Mouse (Mus musculus): ENCODE results near the gene Lingo1. TPM values are rescaled to one million over a fixed set of nuclear protein-coding genes. Genes with fewer than 3 reads are reported as not detected.

The Lingo1 gene
- total and polyA plus RNA-seq, 2 experiments from 2014 or later: 110 to 192 TPM

- no peak overlapping the region for H3K27ac ChIP-seq (ENCODE audit: low read depth, low read length)
- H3K27me3 ChIP-seq (ENCODE audit: insufficient read depth, low read length): no peaks in the 10 kb centered on the region
- no peaks in the 10 kb centered on the region for H3K36me3 ChIP-seq (ENCODE audit: insufficient read depth, low read length)
- H3K4me1 ChIP-seq (ENCODE audit: insufficient read depth, low read length): no peaks in the 10 kb centered on the region; the same call in 1 of the 2 replicates
- H3K4me3 ChIP-seq (ENCODE audit: low read depth, low read length): no peak overlapping the region
- 75% methylated on average over 3 of the region's 3 CpGs for WGBS
- H3K4me2 ChIP-seq (ENCODE audit: low read depth, low read length, poor library complexity, severe bottlenecking): no peak overlapping the region
- no peak for TF ChIP-seq CTCF (IDR thresholded peaks at IDR 0.05)
- no peaks in the 10 kb centered on the region for H3K9me3 ChIP-seq (ENCODE audit: low read length)
- no peak overlapping the region for H3K9ac ChIP-seq (replicated peaks; ENCODE audit: low read length, poor library complexity, severe bottlenecking)
- DNase-seq (ENCODE audit: low spot score) (peak; percentile 47), ATAC-seq (ENCODE audit: low FRiP score) (no peak)
Measured at GRCm38 (mm10) chr9:56716066-56716465, 80.2 kb downstream of the Lingo1 start.

DNA sequence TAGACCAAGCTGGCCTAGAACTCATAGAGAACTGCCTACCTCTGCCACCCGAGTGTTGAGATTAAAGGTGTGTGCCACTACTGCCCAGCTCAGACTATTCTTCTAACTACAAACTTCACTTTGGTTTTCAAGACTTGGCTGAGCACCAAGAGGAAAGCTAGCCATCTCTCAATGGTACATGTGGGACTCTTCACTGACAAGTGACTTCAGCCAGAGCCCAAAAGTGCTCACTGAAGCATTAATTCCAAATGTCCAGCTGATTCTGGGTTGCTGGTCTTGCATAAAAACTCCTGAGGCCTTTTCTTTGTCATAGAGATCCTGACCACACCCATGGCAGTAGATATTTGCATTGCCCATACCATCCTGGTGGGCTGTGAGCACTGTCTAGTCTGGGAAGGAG, 81.9 kb downstream of the Lingo1 start:
- no peak overlapping the region for H3K27ac ChIP-seq (ENCODE audit: low read depth, low read length)
- no peaks in the 10 kb centered on the region for H3K9me3 ChIP-seq (ENCODE audit: low read length)
- no peak for TF ChIP-seq CTCF (IDR thresholded peaks at IDR 0.05)
- peaks cover 3% of the 10 kb centered on the region; the same call in 1 of the 2 replicates for H3K4me1 ChIP-seq (ENCODE audit: insufficient read depth, low read length)
- no peak for ATAC-seq (ENCODE audit: low FRiP score)
- no peaks in the 10 kb centered on the region for H3K27me3 ChIP-seq (ENCODE audit: insufficient read depth, low read length)
- no peak overlapping the region for H3K4me2 ChIP-seq (ENCODE audit: low read depth, low read length, poor library complexity, severe bottlenecking)
- WGBS: 70% methylated on average over 1 of the region's 1 CpGs
- DNase-seq (ENCODE audit: low spot score): no peak
- no peak overlapping the region for H3K4me3 ChIP-seq (ENCODE audit: low read depth, low read length)
- H3K36me3 ChIP-seq (ENCODE audit: insufficient read depth, low read length): no peaks in the 10 kb centered on the region
- no peak overlapping the region for H3K9ac ChIP-seq (replicated peaks; ENCODE audit: low read length, poor library complexity, severe bottlenecking)

- Histone ChIP-seq H3K4me1 (ENCODE audit: insufficient read depth, low read length) (peaks cover 3% of the 10 kb centered on the region; the same call in 1 of the 2 replicates), H3K9ac (replicated peaks; ENCODE audit: low read length, poor library complexity, severe bottlenecking) (no peak overlapping the region), H3K4me2 (ENCODE audit: low read depth, low read length, poor library complexity, severe bottlenecking) (no peak overlapping the region), H3K4me3 (ENCODE audit: low read depth, low read length) (no peak overlapping the region), H3K9me3 (ENCODE audit: low read length) (no peaks in the 10 kb centered on the region), H3K27me3 (ENCODE audit: insufficient read depth, low read length) (no peaks in the 10 kb centered on the region), H3K27ac (ENCODE audit: low read depth, low read length) (no peak overlapping the region), H3K36me3 (ENCODE audit: insufficient read depth, low read length) (no peaks in the 10 kb centered on the region)
- peak; percentile 50 for TF ChIP-seq CTCF (IDR thresholded peaks at IDR 0.05)
- WGBS: 76% methylated on average over 14 of the region's 14 CpGs
- peak; percentile 18; the same call in 1 of the 2 replicates for ATAC-seq (ENCODE audit: low FRiP score)
- DNase-seq (ENCODE audit: low spot score): no peak
Measured at GRCm38 (mm10) chr9:56712667-56713369, 83.5 kb downstream of the Lingo1 start.

- Histone ChIP-seq H3K9ac (replicated peaks; ENCODE audit: low read length, poor library complexity, severe bottlenecking) (no peak overlapping the region), H3K4me3 (ENCODE audit: low read depth, low read length) (no peak overlapping the region), H3K27ac (ENCODE audit: low read depth, low read length) (no peak overlapping the region), H3K27me3 (ENCODE audit: insufficient read depth, low read length) (no peaks in the 10 kb centered on the region), H3K36me3 (ENCODE audit: insufficient read depth, low read length) (no peaks in the 10 kb centered on the region), H3K4me2 (ENCODE audit: low read depth, low read length, poor library complexity, severe bottlenecking) (no peak overlapping the region), H3K9me3 (ENCODE audit: low read length) (no peaks in the 10 kb centered on the region), H3K4me1 (ENCODE audit: insufficient read depth, low read length) (peaks cover 7% of the 10 kb centered on the region; the same call in 1 of the 2 replicates)
- 71% methylated on average over 6 of the region's 6 CpGs for WGBS
- DNase-seq (ENCODE audit: low spot score) (no peak), ATAC-seq (ENCODE audit: low FRiP score) (no peak)
- no peak for TF ChIP-seq CTCF (IDR thresholded peaks at IDR 0.05)
Measured at GRCm38 (mm10) chr9:56710958-56711357, 85.3 kb downstream of the Lingo1 start.

- Histone ChIP-seq H3K27me3 (ENCODE audit: insufficient read depth, low read length) (no peaks in the 10 kb centered on the region), H3K4me2 (ENCODE audit: low read depth, low read length, poor library complexity, severe bottlenecking) (no peak overlapping the region), H3K9ac (replicated peaks; ENCODE audit: low read length, poor library complexity, severe bottlenecking) (no peak overlapping the region), H3K4me1 (ENCODE audit: insufficient read depth, low read length) (peaks cover 7% of the 10 kb centered on the region; the same call in 1 of the 2 replicates), H3K9me3 (ENCODE audit: low read length) (no peaks in the 10 kb centered on the region), H3K36me3 (ENCODE audit: insufficient read depth, low read length) (no peaks in the 10 kb centered on the region), H3K4me3 (ENCODE audit: low read depth, low read length) (no peak overlapping the region), H3K27ac (ENCODE audit: low read depth, low read length) (no peak overlapping the region; the same call in 1 of the 2 replicates)
- DNase-seq (ENCODE audit: low spot score) (no peak), ATAC-seq (ENCODE audit: low FRiP score) (peak; percentile 44; the same call in 1 of the 2 replicates)
- WGBS: 36% methylated on average over 15 of the region's 15 CpGs
- TF ChIP-seq CTCF (IDR thresholded peaks at IDR 0.05): no peak
Measured at GRCm38 (mm10) chr9:56706482-56707085, 89.7 kb downstream of the Lingo1 start.

DNA sequence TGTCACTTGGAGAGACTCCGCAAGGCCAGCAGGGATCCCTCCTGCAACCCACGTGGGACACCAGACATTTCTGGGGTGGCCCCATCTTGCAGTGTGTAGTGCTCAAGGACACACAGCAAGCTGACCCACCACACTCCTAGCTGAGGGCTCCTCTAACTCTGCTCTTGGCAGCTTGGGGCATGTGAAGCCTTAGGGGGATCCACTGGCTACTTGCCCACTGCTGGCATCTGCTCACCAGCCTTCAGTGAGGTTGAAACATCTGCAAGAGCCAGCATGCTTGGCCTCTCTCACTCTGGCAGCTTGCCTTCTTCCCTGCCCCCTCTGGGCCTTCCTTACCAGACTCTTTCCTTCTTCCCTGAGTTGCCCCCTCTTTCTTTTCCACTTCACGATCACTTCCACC, 94.9 kb downstream of the Lingo1 start:
- 58% methylated on average over 3 of the region's 3 CpGs for WGBS
- no peaks in the 10 kb centered on the region for H3K27me3 ChIP-seq (ENCODE audit: insufficient read depth, low read length)
- H3K9ac ChIP-seq (replicated peaks; ENCODE audit: low read length, poor library complexity, severe bottlenecking): no peak overlapping the region
- H3K27ac ChIP-seq (ENCODE audit: low read depth, low read length): no peak overlapping the region
- DNase-seq (ENCODE audit: low spot score) (peak; percentile 83), ATAC-seq (ENCODE audit: low FRiP score) (peak; percentile 58; the same call in 1 of the 2 replicates)
- H3K36me3 ChIP-seq (ENCODE audit: insufficient read depth, low read length): no peaks in the 10 kb centered on the region
- no peaks in the 10 kb centered on the region for H3K9me3 ChIP-seq (ENCODE audit: low read length)
- no peak for TF ChIP-seq CTCF (IDR thresholded peaks at IDR 0.05)
- peaks cover 4% of the 10 kb centered on the region; the same call in 1 of the 2 replicates for H3K4me1 ChIP-seq (ENCODE audit: insufficient read depth, low read length)
- H3K4me2 ChIP-seq (ENCODE audit: low read depth, low read length, poor library complexity, severe bottlenecking): no peak overlapping the region
- H3K4me3 ChIP-seq (ENCODE audit: low read depth, low read length): no peak overlapping the region

All from midbrain, postnatal 0 days (tissue).